Mouse (Mus musculus): Measurements from ENCODE around the gene Trappc3l.
"Not testable (repeated sequence)": the region's sequence is repeated elsewhere in the genome, so short reads cannot be mapped to it uniquely, and the experiment has no call there.

Trappc3l gene

DNA sequence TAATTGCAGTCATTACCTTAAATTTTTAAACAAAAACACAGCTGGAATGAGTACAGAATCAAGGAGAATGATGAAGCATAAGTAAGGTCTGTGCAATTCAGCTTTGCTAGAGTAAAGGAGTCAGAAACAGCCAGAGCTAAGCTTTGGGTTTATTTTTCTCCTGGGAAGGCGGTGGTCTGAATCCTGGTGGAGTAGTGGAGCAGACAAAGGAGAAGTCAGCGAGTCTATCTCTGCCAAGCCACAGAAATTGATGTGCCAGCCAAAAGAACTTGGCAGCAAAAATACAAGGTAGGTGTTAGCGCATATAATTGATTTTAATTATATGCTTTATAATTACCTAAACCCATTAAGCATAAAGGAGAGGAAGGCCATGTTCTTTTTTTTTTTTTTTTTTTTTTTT, at the start of gene Trappc3l:
TSS of gene Trappc3l (plus strand) at position 197 of the 400 bp plus-strand sequence.
- no peak for DNase-seq (ENCODE audit: low spot score)

DNA sequence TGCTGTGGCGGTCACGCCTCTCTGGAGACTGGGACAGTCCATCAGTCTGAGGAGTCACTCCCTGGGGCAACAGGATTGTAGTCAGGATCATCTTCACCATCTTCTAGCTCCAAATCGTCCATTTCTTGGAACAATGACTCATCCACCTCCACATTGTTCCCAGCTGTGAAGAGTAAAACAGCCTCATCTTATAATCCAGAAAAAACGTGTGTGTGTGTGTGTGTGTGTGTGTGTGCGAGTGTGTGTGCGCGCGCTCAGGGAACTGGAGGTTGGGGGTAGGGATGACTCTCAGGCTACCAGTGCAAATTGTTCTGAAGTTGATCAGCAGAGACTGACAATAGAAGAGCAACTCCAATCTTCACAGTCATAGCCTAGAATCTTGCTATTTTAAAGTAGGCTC, 40.7 kb upstream of the Trappc3l start:
- not testable (repeated sequence) for DNase-seq (ENCODE audit: low spot score)

DNA sequence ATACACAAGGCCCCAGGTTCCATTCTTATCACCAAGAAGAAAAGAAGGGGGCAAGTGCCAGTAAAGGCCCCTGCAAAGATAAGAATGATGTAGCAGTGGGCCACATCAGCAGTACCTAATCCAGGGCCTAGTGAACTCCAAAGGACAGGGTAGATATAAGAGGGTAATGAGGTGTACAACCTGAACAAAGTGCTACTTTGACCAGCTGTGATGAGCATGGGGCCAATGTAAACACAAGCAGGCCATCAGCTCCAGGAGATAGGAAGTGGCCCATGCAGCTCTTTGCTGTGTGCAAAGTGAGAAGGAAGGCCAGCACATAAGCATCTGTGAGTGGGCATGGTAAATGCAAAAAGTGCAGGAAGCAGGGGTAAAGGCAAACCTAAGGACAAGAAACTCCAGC, 39.0 kb upstream of the Trappc3l start:
- DNase-seq (ENCODE audit: low spot score): no peak

DNA sequence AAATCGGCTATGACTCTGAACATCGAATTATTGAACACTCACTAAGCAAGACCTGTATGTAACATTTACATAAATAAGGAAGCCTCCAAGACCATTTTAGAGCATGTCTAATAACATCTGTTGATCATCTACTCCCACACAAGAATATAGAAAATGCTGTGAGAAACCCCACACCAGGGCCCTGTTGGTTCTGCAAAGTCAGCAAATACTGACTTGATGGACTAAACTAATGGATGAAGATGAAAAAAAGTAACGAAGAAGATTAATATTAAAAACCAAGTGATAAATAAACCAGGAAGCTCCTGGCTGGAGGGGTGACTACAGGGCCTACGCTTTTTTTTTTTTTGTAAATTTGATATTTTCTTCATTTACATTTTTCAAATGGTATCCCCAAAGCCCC, 24.8 kb upstream of the Trappc3l start:
- no peak for DNase-seq (ENCODE audit: low spot score)

DNA sequence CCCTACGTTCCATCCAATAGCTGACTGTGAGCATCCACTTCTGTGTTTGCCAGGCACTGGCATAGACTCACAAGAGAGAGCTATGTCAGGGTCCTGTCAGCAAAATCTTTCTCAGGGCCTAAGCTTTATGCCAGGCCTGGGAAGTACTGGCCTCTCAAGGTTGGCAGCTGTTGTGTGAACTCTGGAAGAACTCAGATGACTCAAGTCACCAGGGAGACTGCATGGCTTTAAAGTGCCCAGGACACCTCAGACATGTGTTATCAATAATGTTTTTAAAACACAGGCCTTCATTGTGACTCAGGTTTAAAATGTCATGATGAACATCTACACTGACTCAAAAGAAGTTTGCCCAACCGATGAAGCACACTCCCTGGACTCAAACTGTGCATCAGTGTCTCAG, 24.2 kb upstream of the Trappc3l start:
- peak; percentile 49 for DNase-seq (ENCODE audit: low spot score)

DNA sequence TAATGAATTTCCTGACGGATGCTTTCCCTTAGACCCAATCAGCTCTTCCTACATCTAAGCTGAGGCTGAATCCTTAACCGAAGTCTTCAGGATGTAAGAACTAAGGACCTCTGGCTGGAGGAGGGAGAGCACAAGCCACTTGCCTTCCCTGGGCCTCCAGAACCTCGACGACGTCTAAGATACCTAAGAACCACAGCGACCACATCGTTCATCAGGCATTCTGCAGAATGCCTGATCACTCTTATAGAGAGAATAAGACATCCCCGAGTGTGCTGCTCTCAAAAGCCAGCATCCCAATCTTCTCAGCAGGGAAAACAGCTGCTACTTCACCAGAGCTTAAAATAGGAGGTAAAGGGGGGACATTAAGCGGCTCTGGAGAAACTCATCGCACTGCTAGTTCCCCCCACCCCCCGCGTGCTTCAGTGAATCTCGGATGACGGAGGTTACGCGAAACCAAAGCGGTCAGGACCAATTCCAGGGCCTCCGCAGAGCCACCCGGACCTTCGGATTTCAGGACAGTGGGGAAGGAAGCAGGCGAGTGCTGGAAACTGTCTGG, 18.6 kb upstream of the Trappc3l start:
- DNase-seq (ENCODE audit: low spot score): peak; percentile 26

DNA sequence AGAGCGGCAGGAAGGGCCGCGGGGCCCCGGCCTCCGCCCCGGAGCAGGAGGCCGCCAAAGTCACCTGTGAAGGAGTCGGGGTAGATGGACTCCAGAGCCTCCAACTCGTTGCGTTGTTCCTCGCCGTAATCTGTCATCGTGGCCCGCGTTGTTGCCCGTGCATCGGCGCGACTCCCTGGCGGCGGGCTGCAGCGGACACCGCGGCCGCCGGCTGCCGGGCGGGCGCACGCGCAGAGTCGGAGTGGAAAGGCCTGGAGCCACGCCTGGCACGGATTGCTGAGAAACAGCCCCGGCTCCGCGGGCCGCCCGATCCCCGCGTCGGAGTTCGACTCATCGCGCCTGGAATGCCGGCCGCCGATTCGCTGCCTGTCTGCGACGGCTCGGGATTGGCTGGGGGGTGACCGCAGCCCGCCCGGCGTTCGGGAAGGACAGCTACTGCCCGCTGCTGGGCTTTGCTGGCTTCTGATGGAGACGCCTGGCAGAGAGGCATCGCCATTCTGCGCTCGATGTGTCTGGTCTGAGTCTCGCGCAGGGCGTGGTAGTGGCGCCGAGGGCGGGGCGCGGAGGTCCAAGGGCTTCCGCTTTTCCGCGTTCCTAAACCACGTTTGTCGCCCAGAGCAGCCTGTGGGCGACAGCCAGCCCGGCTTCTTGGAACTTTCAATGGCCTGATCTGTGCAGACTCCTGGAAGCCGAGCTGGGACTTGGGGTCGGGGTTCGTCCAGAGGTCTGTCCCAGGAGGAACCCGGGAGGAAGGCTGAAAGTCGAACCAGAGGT, 17.9 kb upstream of the Trappc3l start, which contains the start of gene Rwdd1:
TSS of gene Rwdd1 (minus strand) at position 323 of the 774 bp plus-strand sequence.
- peak; percentile 96 for DNase-seq (ENCODE audit: low spot score)

DNA sequence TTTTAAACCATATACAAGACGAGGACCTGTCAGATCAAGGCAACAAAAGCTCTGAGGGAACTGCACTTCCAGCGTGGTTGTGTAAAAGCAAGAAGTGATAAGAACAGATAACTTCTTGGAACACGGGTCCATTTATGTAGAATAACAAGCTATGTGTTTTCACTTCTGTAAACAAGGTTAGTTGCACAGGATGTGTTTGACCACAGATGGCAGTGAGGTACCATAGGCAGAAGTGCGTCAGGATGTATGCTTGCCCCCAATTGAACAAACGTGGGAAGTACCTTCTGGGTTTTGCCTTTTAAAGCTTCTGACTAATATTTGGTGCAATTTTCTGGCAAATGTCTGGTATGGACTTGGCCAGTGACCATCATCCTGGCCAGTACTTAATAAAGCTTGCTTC, 7.1 kb upstream of the Trappc3l start:
- DNase-seq (ENCODE audit: low spot score): no peak

DNA sequence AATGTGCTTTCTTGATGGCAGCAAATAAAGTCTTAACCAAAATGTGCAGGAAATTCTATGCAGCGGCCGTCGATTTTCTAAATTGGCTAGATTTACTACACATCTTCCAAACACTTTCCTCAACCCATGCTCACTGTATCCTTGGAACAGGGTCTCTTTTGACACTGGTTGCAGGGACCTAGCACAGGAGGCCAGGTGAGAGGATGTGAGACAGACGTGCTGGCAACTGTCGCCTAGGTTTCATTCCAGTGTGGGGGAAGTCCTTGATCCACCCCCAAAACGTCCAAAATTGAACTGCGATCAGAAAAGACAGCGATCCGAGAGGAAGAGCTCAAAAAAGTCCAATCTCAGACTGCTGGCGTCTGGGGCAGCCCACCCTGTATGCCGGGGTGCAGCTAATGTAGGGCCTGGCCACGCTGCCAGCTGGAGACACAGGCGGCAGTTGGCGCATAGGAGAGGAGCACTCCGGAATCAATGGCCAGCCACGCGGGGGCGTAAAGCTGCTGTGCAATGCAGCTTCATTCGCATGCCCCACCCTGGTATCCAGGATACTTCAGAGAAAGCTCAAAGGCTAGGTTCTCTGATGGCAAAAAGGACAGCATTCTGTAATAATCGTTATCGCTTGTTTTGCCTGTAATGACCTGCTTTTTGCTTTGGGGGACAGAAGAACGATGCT, 3.6 kb upstream of the Trappc3l start:
- peak; percentile 29 for DNase-seq (ENCODE audit: low spot score)

DNA sequence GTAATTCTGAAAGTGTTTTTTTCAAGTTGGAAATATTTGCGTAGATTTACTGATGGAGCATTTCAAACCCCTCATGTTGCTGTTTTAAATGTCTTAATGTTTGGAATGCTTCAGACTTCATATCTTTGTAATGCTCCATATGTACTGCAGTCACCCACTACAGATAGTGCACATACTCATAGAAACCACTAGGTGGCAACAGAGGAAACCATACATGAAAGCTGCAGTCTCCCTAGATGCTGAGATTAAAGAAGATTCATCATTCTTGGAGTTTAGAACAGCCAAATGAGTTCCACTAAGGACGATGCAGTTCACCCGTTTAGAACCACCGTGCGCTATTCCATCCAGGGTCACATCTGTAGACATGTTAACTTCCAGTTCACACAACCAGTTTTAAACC, 810 bp upstream of the Trappc3l start:
- peak; percentile 62 for DNase-seq (ENCODE audit: low spot score)

DNA sequence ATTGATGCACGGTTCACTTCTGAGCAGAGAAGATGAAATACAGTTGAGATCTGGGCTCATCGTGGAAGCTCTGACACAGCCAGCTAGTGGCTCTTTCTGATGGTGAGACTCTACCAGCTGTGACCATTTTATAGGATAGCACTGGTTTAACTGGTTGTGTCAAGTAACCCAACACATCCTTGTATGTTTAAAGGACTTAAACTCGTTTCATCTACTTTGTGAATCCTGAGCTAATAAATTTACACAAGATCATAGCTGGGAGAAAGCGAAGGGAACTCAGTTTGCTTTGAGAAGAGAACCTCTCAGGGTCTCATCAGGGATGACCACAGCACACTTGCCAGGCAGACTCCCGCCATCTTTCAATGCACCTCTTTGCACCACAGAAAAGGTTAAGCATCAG, 6.8 kb downstream of the Trappc3l start, which contains the start of gene Calhm4:
TSS of gene Calhm4 (minus strand) at position 101 of the 400 bp plus-strand sequence.
- DNase-seq (ENCODE audit: low spot score): no peak

DNA sequence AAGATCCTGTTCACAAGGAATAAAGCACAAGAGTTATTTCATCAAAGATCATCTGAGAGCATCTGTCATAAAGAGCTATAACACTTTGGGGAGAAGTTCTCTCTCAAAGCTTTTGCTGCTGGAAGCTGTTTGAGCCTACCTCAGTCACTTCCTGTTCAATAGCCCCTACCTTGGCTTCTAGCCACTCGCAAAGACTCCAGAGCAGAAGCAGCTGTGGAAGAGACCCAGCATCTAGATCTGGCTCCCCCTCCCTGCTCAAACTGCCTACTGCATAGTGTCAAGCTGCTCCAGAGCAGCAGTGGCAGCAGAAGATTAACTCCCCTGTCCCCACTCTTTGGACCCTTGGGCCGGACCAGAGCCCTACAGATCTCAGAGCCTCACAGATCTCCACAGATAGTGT, 16.6 kb downstream of the Trappc3l start:
- no peak for DNase-seq (ENCODE audit: low spot score)

DNA sequence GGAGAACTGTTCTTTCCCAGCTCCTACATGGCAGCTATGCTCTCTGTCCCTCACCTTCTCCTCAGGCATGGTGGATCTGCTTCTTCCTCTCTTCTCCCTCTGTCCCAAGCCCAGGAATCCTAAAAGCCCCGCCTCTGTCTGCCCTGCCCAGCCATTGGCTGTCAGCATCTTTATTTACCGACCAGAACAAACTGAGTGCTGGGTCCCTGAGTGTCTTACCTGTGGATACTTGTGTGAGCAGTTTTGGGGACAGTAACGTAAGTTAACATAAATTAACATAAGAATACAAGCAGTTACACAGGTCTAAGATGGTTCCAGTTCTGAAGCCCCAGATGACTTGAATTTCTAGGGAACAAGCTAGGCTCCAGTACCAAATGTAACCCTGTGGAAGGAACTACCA, 29.2 kb downstream of the Trappc3l start:
- DNase-seq (ENCODE audit: low spot score): no peak

DNA sequence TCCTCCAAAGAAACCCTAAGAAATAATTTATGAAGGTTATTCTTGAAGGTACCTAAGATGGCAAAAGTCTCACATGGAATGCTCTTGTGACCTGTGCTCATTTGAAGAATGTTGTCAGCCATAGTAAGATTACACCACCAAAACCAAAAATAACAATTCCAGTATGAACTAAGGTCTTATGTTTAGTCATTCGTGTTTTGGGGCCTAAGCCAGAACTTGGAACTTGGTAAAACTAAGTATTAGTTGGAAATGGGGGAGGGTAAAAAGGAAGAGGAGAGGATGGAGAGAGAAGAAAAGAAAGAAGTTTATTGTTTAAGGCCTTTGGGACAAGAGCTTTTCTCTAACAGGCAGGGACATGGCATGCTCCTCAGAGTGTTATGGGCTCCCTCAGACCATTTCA, 32.2 kb downstream of the Trappc3l start:
- DNase-seq (ENCODE audit: low spot score): peak; percentile 16

DNA sequence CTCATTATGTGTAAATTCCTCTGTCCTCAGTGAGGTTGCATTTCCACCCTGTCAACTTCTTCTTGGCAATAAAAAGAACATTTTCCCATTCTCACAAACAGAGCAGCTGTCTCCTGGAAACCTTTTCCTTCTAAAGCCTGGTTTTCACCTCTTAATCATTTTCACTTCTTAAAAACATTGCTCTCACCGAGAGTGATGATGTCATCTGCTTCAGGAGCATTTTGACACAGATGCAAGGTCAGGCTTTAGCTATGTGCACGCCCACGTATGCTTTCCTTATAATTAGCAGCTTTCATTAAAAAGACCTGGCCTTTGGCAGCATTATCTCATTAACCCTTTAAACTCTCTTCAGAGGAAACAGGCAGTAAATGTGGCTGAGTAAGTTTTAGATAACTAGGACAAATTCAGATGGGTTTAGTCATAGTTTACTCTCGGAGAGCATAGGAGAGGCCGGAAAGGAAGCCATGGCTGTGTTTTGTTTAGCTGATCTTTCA, 33.6 kb downstream of the Trappc3l start:
- DNase-seq (ENCODE audit: low spot score): no peak

DNA sequence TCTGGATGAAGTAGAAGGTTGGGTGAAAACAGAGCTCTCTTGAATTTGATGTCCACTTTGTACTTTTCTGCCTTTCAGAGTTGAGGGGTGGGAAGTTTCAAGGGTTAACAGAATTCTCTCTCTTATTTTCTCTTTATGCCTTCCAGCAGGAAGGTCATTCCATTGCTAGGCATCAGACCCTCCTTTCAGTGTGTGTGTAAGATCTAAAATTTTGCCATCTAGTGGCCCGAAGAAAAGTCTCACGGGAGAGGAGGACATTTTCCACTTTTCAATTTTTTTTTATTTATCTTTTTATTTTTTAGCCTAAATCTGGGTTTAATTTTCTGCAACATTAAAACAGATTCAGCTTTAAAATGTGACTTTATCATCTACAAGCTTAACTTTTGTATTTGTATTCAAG, 34.3 kb downstream of the Trappc3l start:
- DNase-seq (ENCODE audit: low spot score): no peak

DNA sequence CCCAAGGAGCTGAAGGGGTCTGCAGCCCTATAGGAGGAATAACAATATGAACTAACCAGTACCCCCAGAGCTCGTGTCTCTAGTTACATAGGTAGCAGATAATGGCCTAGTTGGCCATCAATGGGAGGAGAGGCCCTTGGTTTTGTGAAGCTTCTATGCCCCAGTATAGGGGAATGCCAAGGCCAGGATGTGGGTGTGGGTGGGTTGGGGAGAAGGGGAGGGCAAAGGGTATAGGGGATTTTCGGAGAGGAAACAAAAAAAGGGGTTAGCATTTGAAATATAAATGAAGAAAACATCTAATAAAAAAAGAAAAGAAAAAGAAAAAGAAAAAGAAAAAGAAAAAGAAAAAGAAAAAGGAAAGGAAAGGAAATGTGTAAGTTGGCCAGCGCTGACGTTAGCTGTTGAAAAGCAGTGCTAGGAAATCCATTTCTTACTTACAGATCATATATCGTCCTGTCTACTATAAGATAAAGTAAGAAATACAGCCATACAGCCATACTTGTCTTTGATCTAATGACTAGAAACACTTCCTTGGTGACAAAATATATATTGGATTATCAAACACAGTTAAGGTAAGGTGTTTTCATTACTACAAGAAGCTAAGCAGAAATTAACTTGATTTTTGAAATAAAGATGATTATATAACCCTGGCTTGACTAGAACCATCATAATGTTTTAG, 37.3 kb downstream of the Trappc3l start:
- DNase-seq (ENCODE audit: low spot score): no peak

DNA sequence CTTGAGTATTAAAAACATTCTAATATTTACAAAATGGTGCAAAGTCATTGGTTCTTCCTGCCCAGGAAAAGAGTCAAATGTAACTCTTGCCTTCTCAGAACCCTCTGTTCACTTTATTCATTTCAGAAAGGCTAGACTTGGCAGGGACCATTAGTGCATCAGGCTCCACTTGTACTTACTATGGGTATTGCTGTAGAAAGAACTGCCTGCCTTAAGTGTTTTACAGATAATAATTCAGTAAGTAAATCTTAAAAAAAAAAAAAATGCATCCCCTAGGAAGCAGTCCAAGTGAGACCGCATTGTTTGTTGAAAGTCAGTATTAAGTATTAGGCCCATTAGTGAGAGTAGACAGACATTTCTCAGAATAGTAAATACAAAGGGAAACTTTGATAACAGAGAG, 49.1 kb downstream of the Trappc3l start:
- no peak for DNase-seq (ENCODE audit: low spot score)

DNA sequence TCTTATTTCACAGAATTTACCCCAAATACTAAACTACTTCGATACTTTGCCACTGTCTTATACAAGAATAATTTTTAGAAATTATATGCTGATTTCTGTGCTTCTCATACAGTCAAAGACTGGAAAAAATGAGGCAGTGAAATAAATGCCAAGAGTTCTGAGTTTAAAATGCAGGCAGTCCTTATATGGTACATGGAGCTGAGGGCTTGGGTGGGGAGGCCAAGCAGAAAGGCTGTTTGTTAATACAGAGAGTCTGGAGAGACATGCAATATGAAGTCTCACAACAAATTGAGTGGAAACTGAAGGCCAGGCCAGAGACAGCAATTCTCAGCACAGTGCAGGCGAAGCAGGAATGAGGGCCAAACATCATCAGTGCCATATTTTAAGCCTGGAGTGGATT, 51.1 kb downstream of the Trappc3l start:
- DNase-seq (ENCODE audit: low spot score): no peak

DNA sequence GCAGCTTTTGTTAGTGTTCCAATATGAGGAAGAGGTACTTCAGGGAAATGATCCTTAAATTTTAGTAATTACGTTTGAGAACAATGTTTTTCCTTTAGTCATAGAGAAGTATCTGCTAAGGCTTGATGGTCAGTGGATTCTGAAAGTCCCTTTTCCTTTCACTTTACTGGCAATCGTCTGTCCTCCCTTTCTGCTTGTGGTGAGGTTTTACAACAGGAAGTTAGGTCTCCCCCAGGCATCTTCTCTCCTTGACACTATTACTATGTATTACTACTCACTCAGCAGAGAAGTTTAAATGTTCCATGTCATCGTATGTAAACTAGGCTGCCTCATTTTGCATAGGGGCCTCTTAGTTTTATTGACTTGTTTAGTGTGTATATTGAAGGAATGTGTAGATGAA, 52.1 kb downstream of the Trappc3l start:
- no peak for DNase-seq (ENCODE audit: low spot score)

DNA sequence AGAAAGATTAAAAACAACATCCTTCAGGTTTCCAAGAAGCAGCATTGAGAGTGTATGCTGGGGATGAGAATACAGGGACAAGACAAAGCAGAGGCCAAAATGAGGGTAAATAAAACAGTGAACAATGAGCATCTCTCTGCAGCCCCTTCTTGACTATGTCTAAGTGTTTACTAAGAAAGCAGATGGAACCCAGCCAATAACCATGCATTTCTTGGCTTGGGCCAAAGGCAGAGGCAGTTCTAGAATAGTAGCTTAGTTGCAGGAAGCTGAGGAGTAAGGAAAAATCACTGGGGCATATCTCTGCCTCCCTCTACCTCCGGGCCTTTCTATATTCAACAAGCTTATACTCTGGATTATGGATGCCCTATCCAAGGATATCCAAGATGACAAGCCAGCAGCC, 53.1 kb downstream of the Trappc3l start:
- DNase-seq (ENCODE audit: low spot score): no peak

DNA sequence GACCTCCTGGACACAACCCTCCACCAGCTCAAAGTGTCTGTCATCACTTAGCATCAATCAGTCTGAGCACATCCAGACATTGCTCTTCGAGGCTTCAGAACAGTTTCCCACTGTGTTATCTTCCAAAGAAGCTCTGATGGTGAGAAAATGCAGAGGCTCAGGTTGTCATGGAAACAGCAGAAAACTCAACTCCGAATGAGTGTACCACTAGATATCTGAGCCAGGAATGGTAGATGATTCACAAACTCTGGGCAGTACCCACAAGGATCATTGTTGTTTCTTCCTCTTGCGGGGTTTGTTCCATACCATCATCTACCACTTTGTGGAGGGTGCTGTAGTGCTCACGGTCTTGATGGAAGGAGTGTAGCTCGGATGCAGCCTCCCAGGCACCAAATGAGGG, 54.5 kb downstream of the Trappc3l start:
- DNase-seq (ENCODE audit: low spot score): no peak
